Mouse (Mus musculus) heart, postnatal 0 days (tissue): ENCODE measurements around the gene Kel. TPM values are rescaled to one million over a fixed set of nuclear protein-coding genes. Genes with fewer than 3 reads are reported as not detected.

Experiments used
- ATAC-seq: fragments of 200-750 bp; cut with Nextera tagmentation; 2 replicates; pipeline ENCODE4 v1.8.0; 2017; ENCODE audit warnings: low read depth, moderate number of reproducible peaks, moderate library complexity; ENCODE audit not compliant: insufficient read depth
- DNase-seq: peaks from one replicate; pipeline ENCODE4 v3.0.0-alpha.2; 2016; ENCODE audit warnings: low spot score
- H3K27ac ChIP-seq: fragments of 300-500 bp; sonication (generic); 2 replicates; pipeline ENCODE4 v1.5.1; 2014; ENCODE audit warnings: low read depth, mild to moderate bottlenecking
- H3K27me3 ChIP-seq: fragments of 300-500 bp; sonication (generic); 2 replicates; pipeline ENCODE4 v1.6.1; 2014; ENCODE audit warnings: low read length, mixed read lengths; ENCODE audit not compliant: control insufficient read depth, insufficient read depth
- H3K36me3 ChIP-seq: fragments of 300-500 bp; sonication (generic); replicated peaks from 2 replicates; pipeline ENCODE4 v1.6.1; 2014; ENCODE audit warnings: low read length, mixed read lengths; ENCODE audit not compliant: control insufficient read depth, insufficient read depth
- H3K4me1 ChIP-seq: fragments of 300-500 bp; sonication (generic); 2 replicates; pipeline ENCODE4 v1.6.1; 2014; ENCODE audit warnings: antibody characterized with exemption; ENCODE audit not compliant: control insufficient read depth, insufficient read depth
- H3K4me2 ChIP-seq: fragments of 300-500 bp; sonication (generic); 2 replicates; pipeline ENCODE4 v1.6.1; 2014; ENCODE audit warnings: low read depth, mild to moderate bottlenecking, low read length, moderate library complexity
- H3K4me3 ChIP-seq: fragments of 300-500 bp; sonication (generic); 2 replicates; pipeline ENCODE4 v1.5.1; 2014; ENCODE audit warnings: low read depth, low read length
- H3K9ac ChIP-seq: fragments of 300-500 bp; sonication (generic); replicated peaks from 2 replicates; pipeline ENCODE4 v1.6.1; 2014; ENCODE audit warnings: low read depth, low read length, mixed read lengths
- H3K9me3 ChIP-seq: fragments of 300-500 bp; sonication (generic); replicated peaks from 2 replicates; pipeline ENCODE4 v1.6.1; 2016; ENCODE audit warnings: low read length; ENCODE audit not compliant: control insufficient read depth
- CTCF ChIP-seq: IDR thresholded peaks from 2 replicates; pipeline ENCODE4 v1.5.1; 2016; ENCODE audit warnings: antibody characterized with exemption, control low read depth, low read depth
- EP300 ChIP-seq: IDR thresholded peaks from 2 replicates; pipeline ENCODE4 v1.6.1; 2016; ENCODE audit warnings: antibody characterized with exemption, low read depth
- WGBS: fragments of 180-500 bp; shearing (Covaris S2); extraction: QIAGEN DNeasy Blood & Tissue Kit; methylation state at CpG from one replicate; pipeline ENCODE4 v1.1.7; 2014; 5-methylcytosine and 5-hydroxymethylcytosine counted together
- polyA plus RNA-seq: library from polyadenylated mRNA; unstranded; fragments of >200 nt; fragmentation: Nextera tagmentation; extraction: Ambion mirVana; gene quantifications from 2 replicates; pipeline ENCODE4 v1.2.1, GENCODE M21; 2015
- total RNA-seq: library from RNA; depleted of rRNA; stranded (reverse); fragments of >200 nt; gene quantifications from 2 replicates; pipeline ENCODE4 v1.2.3, GENCODE M21; 2014; ENCODE audit warnings: low replicate concordance

The Kel gene
- total and polyA plus RNA-seq, 2 experiments from 2014 or later, result 0.14 to 2.1 TPM

DNA sequence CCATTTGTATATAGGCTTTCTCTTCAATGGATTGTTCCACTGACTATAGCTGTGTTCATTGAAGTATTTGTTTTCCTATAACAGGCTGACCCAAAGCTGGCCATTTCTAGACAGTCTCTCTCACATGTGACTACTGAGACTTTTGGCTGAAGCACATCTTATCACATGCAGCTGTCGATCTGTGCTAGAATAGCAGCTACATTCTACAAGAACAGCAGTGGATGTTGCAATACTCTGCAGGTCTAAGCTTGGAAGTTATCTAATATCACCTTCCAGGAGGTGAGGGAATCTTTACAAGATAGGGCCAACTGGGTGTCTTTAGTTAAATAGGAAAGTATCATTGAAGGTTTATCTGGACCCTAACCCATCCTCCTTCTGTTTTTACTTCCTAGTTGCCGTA, 17.3 kb upstream of the Kel start:
- ATAC-seq, result no peak
- WGBS, result 69% methylated on average over 2 of the region's 2 CpGs
- Histone ChIP-seq H3K36me3 (no peaks in the 10 kb centered on the region), H3K4me3 (no peak overlapping the region), H3K27me3 (no peaks in the 10 kb centered on the region), H3K4me1 (no peaks in the 10 kb centered on the region), H3K9me3 (no peaks in the 10 kb centered on the region), H3K4me2 (no peak overlapping the region), H3K27ac (no peak overlapping the region), H3K9ac (no peak overlapping the region)
- TF ChIP-seq EP300 (no peak), CTCF (no peak)
- DNase-seq, result no peak

GRCm38 (mm10) chr6:41710281-41710680, 6.1 kb upstream of the Kel start:
- Histone ChIP-seq H3K4me3 (no peak overlapping the region), H3K9ac (no peak overlapping the region), H3K27me3 (no peaks in the 10 kb centered on the region), H3K4me2 (no peak overlapping the region), H3K4me1 (no peaks in the 10 kb centered on the region), H3K27ac (no peak overlapping the region), H3K9me3 (no peaks in the 10 kb centered on the region), H3K36me3 (no peaks in the 10 kb centered on the region)
- no peak for DNase-seq
- no peak for ATAC-seq
- 57% methylated on average over 1 of the region's 1 CpGs for WGBS
- no peak for TF ChIP-seq EP300

GRCm38 (mm10) chr6:41706275-41706674, 2.1 kb upstream of the Kel start:
- Histone ChIP-seq H3K4me2 (no peak overlapping the region), H3K9ac (no peak overlapping the region), H3K36me3 (no peaks in the 10 kb centered on the region), H3K4me3 (no peak overlapping the region), H3K4me1 (no peaks in the 10 kb centered on the region), H3K9me3 (no peaks in the 10 kb centered on the region), H3K27me3 (no peaks in the 10 kb centered on the region), H3K27ac (no peak overlapping the region)
- WGBS, result 70% methylated on average over 7 of the region's 7 CpGs
- TF ChIP-seq EP300, result no peak
- no peak for DNase-seq
- no peak for ATAC-seq

- Histone ChIP-seq H3K4me3 (no peak overlapping the region), H3K36me3 (no peaks in the 10 kb centered on the region), H3K4me2 (no peak overlapping the region), H3K9me3 (no peaks in the 10 kb centered on the region), H3K9ac (no peak overlapping the region), H3K27ac (no peak overlapping the region), H3K4me1 (no peaks in the 10 kb centered on the region), H3K27me3 (no peaks in the 10 kb centered on the region)
- ATAC-seq (no peak), DNase-seq (no peak)
- WGBS, result 66% methylated on average over 2 of the region's 2 CpGs
- TF ChIP-seq EP300 (no peak), CTCF (no peak)
These were observed 1.2 kb downstream of the Kel start for GRCm38 (mm10) chr6:41702928-41703327.

GRCm38 (mm10) chr6:41701245-41701644, 2.9 kb downstream of the Kel start:
- TF ChIP-seq CTCF, result no peak
- TF ChIP-seq EP300, result no peak
- H3K27ac ChIP-seq, result no peak overlapping the region
- no peak overlapping the region for H3K9ac ChIP-seq
- H3K4me1 ChIP-seq, result no peaks in the 10 kb centered on the region
- H3K4me2 ChIP-seq, result no peak overlapping the region
- no peak overlapping the region for H3K4me3 ChIP-seq
- no peak for ATAC-seq
- no peaks in the 10 kb centered on the region for H3K27me3 ChIP-seq
- H3K9me3 ChIP-seq, result no peaks in the 10 kb centered on the region
- no peaks in the 10 kb centered on the region for H3K36me3 ChIP-seq
- WGBS, result 64% methylated on average over 1 of the region's 1 CpGs
- DNase-seq, result no peak

- Histone ChIP-seq H3K4me2 (no peak overlapping the region), H3K27me3 (no peaks in the 10 kb centered on the region), H3K4me1 (no peaks in the 10 kb centered on the region), H3K9me3 (no peaks in the 10 kb centered on the region), H3K4me3 (no peak overlapping the region), H3K36me3 (no peaks in the 10 kb centered on the region), H3K9ac (no peak overlapping the region), H3K27ac (no peak overlapping the region)
- TF ChIP-seq EP300 (no peak), CTCF (no peak)
- WGBS, result 45% methylated on average over 1 of the region's 1 CpGs
- ATAC-seq, result no peak
- DNase-seq, result no peak
These were observed 9.7 kb downstream of the Kel start for GRCm38 (mm10) chr6:41694407-41694806.
